Mouse (Mus musculus): ENCODE results near the gene Opa3.

DNA sequence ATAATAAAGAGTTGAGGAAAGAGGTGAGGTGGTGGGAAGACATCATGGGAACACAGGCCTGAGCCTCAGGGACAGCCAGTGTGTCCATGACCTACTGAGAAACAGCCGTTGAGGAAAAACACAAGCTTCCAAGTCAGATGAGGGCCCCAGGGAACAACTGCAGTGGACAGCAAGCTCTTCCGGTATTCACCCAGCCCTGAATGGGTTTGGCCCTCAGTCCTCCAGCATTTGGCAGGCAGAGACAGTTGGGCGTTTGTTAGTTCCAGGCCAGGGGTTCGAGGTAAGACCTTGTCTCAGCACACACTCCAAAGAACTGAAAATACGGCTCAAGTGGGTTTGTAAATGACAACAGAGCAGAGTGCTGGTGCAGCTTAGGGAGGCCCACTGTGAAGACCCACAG, 25.3 kb downstream of the Opa3 start:
- no peak for TF ChIP-seq CTCF (IDR thresholded peaks at IDR 0.05; ENCODE audit: low read depth)
- TF ChIP-seq EP300 (optimal IDR thresholded peaks at IDR 0.05), result no peak
